Mouse (Mus musculus): ENCODE data around the gene Zfp704.

The Zfp704 gene

GRCm38 (mm10) chr3:9450521-9450920 lies 159.4 kb downstream of the Zfp704 start:
- no peak for DNase-seq

GRCm38 (mm10) chr3:9449261-9450007 lies 160.5 kb downstream of the Zfp704 start:
- no peak for DNase-seq

GRCm38 (mm10) chr3:9448541-9448940 lies 161.3 kb downstream of the Zfp704 start:
- DNase-seq, result no peak

- no peak for DNase-seq
These were observed 165.3 kb downstream of the Zfp704 start for GRCm38 (mm10) chr3:9444558-9444957.

GRCm38 (mm10) chr3:9443981-9444380 lies 165.9 kb downstream of the Zfp704 start:
- DNase-seq, result no peak

- DNase-seq, result no peak
These were observed 166.4 kb downstream of the Zfp704 start for GRCm38 (mm10) chr3:9443476-9443875.

- DNase-seq, result no peak
These were observed 168.0 kb downstream of the Zfp704 start for GRCm38 (mm10) chr3:9441566-9442540.

- DNase-seq, result no peak
These were observed 169.4 kb downstream of the Zfp704 start for GRCm38 (mm10) chr3:9440466-9440865.

GRCm38 (mm10) chr3:9439619-9440286 lies 170.1 kb downstream of the Zfp704 start:
- DNase-seq, result no peak

GRCm38 (mm10) chr3:9436256-9436655 lies 173.6 kb downstream of the Zfp704 start:
- DNase-seq, result no peak

GRCm38 (mm10) chr3:9434394-9435175 lies 175.3 kb downstream of the Zfp704 start:
- DNase-seq, result no peak

- DNase-seq, result no peak
These were observed 176.9 kb downstream of the Zfp704 start for GRCm38 (mm10) chr3:9432796-9433526.

- no peak for DNase-seq
These were observed 177.7 kb downstream of the Zfp704 start for GRCm38 (mm10) chr3:9432226-9432625.

GRCm38 (mm10) chr3:9429946-9430345 lies 179.9 kb downstream of the Zfp704 start:
- no peak for DNase-seq

- no peak for DNase-seq
These were observed 182.1 kb downstream of the Zfp704 start for GRCm38 (mm10) chr3:9427826-9428225.

- no peak for DNase-seq
These were observed 184.2 kb downstream of the Zfp704 start for GRCm38 (mm10) chr3:9425661-9426060.

- DNase-seq, result no peak
These were observed 185.2 kb downstream of the Zfp704 start for GRCm38 (mm10) chr3:9424637-9425036.

GRCm38 (mm10) chr3:9423669-9424068 lies 186.2 kb downstream of the Zfp704 start:
- DNase-seq, result no peak

- no peak for DNase-seq
These were observed 201.0 kb downstream of the Zfp704 start for GRCm38 (mm10) chr3:9408896-9409295.

GRCm38 (mm10) chr3:9407801-9408200 lies 202.1 kb downstream of the Zfp704 start:
- no peak for DNase-seq

- DNase-seq, result peak; percentile 77
These were observed 202.8 kb downstream of the Zfp704 start for GRCm38 (mm10) chr3:9407119-9407546.

GRCm38 (mm10) chr3:9405341-9405740 lies 204.5 kb downstream of the Zfp704 start:
- DNase-seq, result peak; percentile 52
